Mouse (Mus musculus) yolk sac, embryonic 10.5 days (tissue): ENCODE measurements at regions not wholly inside any gene's neighbourhood (a gene's known extent, or its start where the extent isn't known, plus 50 kb on each side); places are given as distances from the start of the nearest gene placed in this dataset.
"Not testable (repeated sequence)": the region's sequence is repeated elsewhere in the genome, so short reads cannot be mapped to it uniquely, and the experiment has no call there.

ENCODE experiments used
- DNase-seq: peaks from one replicate; pipeline ENCODE4 v3.0.0-alpha.2; 2017; ENCODE audit warnings: low spot score

- DNase-seq: no peak
Observed at GRCm38 (mm10) chr3:109224526-109224925, 101.6 kb downstream of the Slc25a24 start.

GRCm38 (mm10) chr3:109234275-109234674, 106.2 kb upstream of the Vav3 start:
- DNase-seq: no peak

GRCm38 (mm10) chr3:109236918-109237317, 103.5 kb upstream of the Vav3 start:
- no peak for DNase-seq

- DNase-seq: no peak
Observed at GRCm38 (mm10) chr3:109243491-109243890, 97.0 kb upstream of the Vav3 start.

- no peak for DNase-seq
Observed at GRCm38 (mm10) chr3:109248801-109249200, 91.7 kb upstream of the Vav3 start.

GRCm38 (mm10) chr3:109249359-109249758, 91.1 kb upstream of the Vav3 start:
- DNase-seq: peak; percentile 7

- no peak for DNase-seq
Observed at GRCm38 (mm10) chr3:109249989-109250388, 90.5 kb upstream of the Vav3 start.

GRCm38 (mm10) chr3:109251716-109252115, 88.7 kb upstream of the Vav3 start:
- peak; percentile 8 for DNase-seq

- no peak for DNase-seq
Observed at GRCm38 (mm10) chr3:109254001-109254630, 86.3 kb upstream of the Vav3 start.

GRCm38 (mm10) chr3:109254957-109255356, 85.5 kb upstream of the Vav3 start:
- DNase-seq: no peak

GRCm38 (mm10) chr3:109256723-109257122, 83.7 kb upstream of the Vav3 start:
- DNase-seq: no peak

GRCm38 (mm10) chr3:109266947-109267346, 73.5 kb upstream of the Vav3 start:
- DNase-seq: not testable (repeated sequence)

- DNase-seq: no peak
Observed at GRCm38 (mm10) chr3:109270783-109271182, 69.7 kb upstream of the Vav3 start.

GRCm38 (mm10) chr3:109273074-109273801, 67.2 kb upstream of the Vav3 start:
- DNase-seq: no peak

- DNase-seq: no peak
Observed at GRCm38 (mm10) chr3:109273802-109274155, 66.7 kb upstream of the Vav3 start.

GRCm38 (mm10) chr3:109279086-109279485, 61.4 kb upstream of the Vav3 start:
- DNase-seq: no peak

GRCm38 (mm10) chr3:109286590-109286989, 53.9 kb upstream of the Vav3 start:
- DNase-seq: peak; percentile 35
